Comparison of ENCODE assay signal across 7 mouse cellular contexts in genomic region chr15:77982195-77982939, GRCm38 (mm10). TPM values are rescaled to one million over a fixed set of nuclear protein-coding genes. Genes with fewer than 3 reads are reported as not detected.
DNase-seq lines count a peak whose midpoint lies in the region; ATAC-seq and TF ChIP-seq lines count a peak whose summit lies in the region.

No protein-coding gene starts in this region.

- TF ChIP-seq POLR2A in CH12.LX (IDR thresholded peaks at IDR 0.05; ENCODE audit: low read depth, low read length) = no peak

- DNase-seq in A20 (ENCODE audit: low read depth, low spot score) (peak; percentile 64), CH12.LX (ENCODE audit: extremely low read depth) (peak; percentile 68)
- DNase-seq in brain, embryonic 18.5 days (ENCODE audit: low read depth, low spot score) = peak; percentile 18
- DNase-seq in kidney, postnatal 4 days = peak; percentile 74
- peak; percentile 24 for DNase-seq in lung, postnatal 10 days
- peak; percentile 91 to 92 for DNase-seq in right cerebral cortex, adult 2 months (ENCODE audit: low spot score in 2 of 2)

- H3K4me3 ChIP-seq in CH12.LX (replicated peaks in 1 of 3; ENCODE audit: low read depth in 2 of 3, low read length in 2 of 3, poor library complexity in 1 of 3) = no peak overlapping the region
- H3K4me3 ChIP-seq in forebrain, embryonic 15.5 days = no peak overlapping the region

- no peaks in the 10 kb centered on the region for H3K79me2 ChIP-seq in CH12.LX (replicated peaks; ENCODE audit: control insufficient read depth, extremely low read depth, insufficient read depth, poor library complexity, severe bottlenecking)

- WGBS in forebrain, embryonic 15.5 days = 23% methylated on average over 18 of the region's 18 CpGs

- H3K9ac ChIP-seq in CH12.LX (ENCODE audit: insufficient read depth, low read depth) = no peak overlapping the region
- no peak overlapping the region for H3K9ac ChIP-seq in forebrain, embryonic 15.5 days (replicated peaks)

- H3K4me1 ChIP-seq in CH12.LX (ENCODE audit: control insufficient read depth in 1 of 2, insufficient read depth in 2 of 2) = no peaks in the 10 kb centered on the region
- peaks cover 8% of the 10 kb centered on the region; the same call in 1 of the 2 replicates for H3K4me1 ChIP-seq in forebrain, embryonic 15.5 days

- 0 out of 2 replicates have a peak, but pooled peaks have one; percentile 13 for ATAC-seq in forebrain, embryonic 15.5 days (replicated peaks)

- TF ChIP-seq RAD21 in CH12.LX (IDR thresholded peaks at IDR 0.05; ENCODE audit: low read depth, low read length) = peak; percentile 94

- H3K27ac ChIP-seq in CH12.LX (ENCODE audit: insufficient read depth, low read depth) = no peak overlapping the region
- H3K27ac ChIP-seq in forebrain, embryonic 15.5 days (replicated peaks) = no peak overlapping the region

- H3K4me2 ChIP-seq in CH12.LX (ENCODE audit: insufficient read depth, low read depth, poor library complexity, severe bottlenecking) = no peak overlapping the region
- no peak overlapping the region for H3K4me2 ChIP-seq in forebrain, embryonic 15.5 days (replicated peaks)

- dilution Hi-C loops in CH12.LX (cut with MboI; ENCODE audit: extremely low pct_ligation_motif_present, extremely low pct_unique_long_range_greater_than_20kb, low sequenced_read_pairs) = no loop called here

- TF ChIP-seq CTCF in CH12.LX (conservative IDR thresholded peaks at IDR 0.05 in 1 of 2, IDR thresholded peaks at IDR 0.05 in 1 of 2; ENCODE audit: low read depth in 2 of 2, low read length in 2 of 2) = peak; percentile 89 to 90

- TF ChIP-seq EP300 in CH12.LX (IDR thresholded peaks at IDR 0.05; ENCODE audit: low read length) = no peak

- H3K36me3 ChIP-seq in CH12.LX (replicated peaks in 1 of 2; ENCODE audit: control insufficient read depth in 1 of 2, insufficient read depth in 1 of 2, low read length in 1 of 2) = no peaks in the 10 kb centered on the region
- H3K36me3 ChIP-seq in forebrain, embryonic 15.5 days = no peaks in the 10 kb centered on the region

- in situ Hi-C loops in CH12.LX (cut with MboI; ENCODE audit: low pct_ligation_motif_present, low pct_unique_long_range_greater_than_20kb, low sequenced_read_pairs) = no loop called here

- H3K9me3 ChIP-seq in CH12.LX (replicated peaks; ENCODE audit: low read length) = no peaks in the 10 kb centered on the region
- H3K9me3 ChIP-seq in forebrain, embryonic 15.5 days = no peaks in the 10 kb centered on the region

- peaks cover 85% of the 10 kb centered on the region for H3K27me3 ChIP-seq in CH12.LX (replicated peaks)
- H3K27me3 ChIP-seq in forebrain, embryonic 15.5 days = 0 out of 2 replicates have a peak, but pooled peaks cover 2% of the 10 kb centered on the region

TF ChIP-seq in CH12.LX, 34 proteins besides CTCF, POLR2A, EP300 and RAD21:
- no peak for TF ChIP-seq TBP (conservative IDR thresholded peaks at IDR 0.05; ENCODE audit: low read depth, low read length)
- no peak for TF ChIP-seq NRF1 (IDR thresholded peaks at IDR 0.05; ENCODE audit: low read depth, low read length)
- TF ChIP-seq USF2 (conservative IDR thresholded peaks at IDR 0.05; ENCODE audit: low read depth, low read length) = no peak
- 0 out of 2 replicates have a peak, but pooled peaks have one; percentile 11 for TF ChIP-seq ELF1 (IDR thresholded peaks at IDR 0.05; ENCODE audit: low read depth, low read length)
- TF ChIP-seq ZC3H11A (IDR thresholded peaks at IDR 0.05; ENCODE audit: low read depth, low read length) = peak; percentile 59
- TF ChIP-seq JUND (conservative IDR thresholded peaks at IDR 0.05; ENCODE audit: low read depth, low read length) = no peak
- TF ChIP-seq MAX (IDR thresholded peaks at IDR 0.05; ENCODE audit: low read length) = no peak
- TF ChIP-seq ZKSCAN1 (IDR thresholded peaks at IDR 0.05; ENCODE audit: borderline replicate concordance, low read depth, low read length) = no peak
- TF ChIP-seq CHD2 (IDR thresholded peaks at IDR 0.05; ENCODE audit: low read length) = no peak
- TF ChIP-seq GABPA (IDR thresholded peaks at IDR 0.05; ENCODE audit: insufficient replicate concordance, low read depth, low read length) = no peak
- no peak for TF ChIP-seq MXI1 (IDR thresholded peaks at IDR 0.05; ENCODE audit: low read depth, low read length)
- TF ChIP-seq TCF12 (IDR thresholded peaks at IDR 0.05; ENCODE audit: low read depth, low read length) = no peak
- no peak for TF ChIP-seq HCFC1 (IDR thresholded peaks at IDR 0.05; ENCODE audit: low read depth, low read length)
- no peak for TF ChIP-seq JUN (IDR thresholded peaks at IDR 0.05; ENCODE audit: insufficient read depth, low read depth, low read length)
- no peak for TF ChIP-seq MAFK (IDR thresholded peaks at IDR 0.05; ENCODE audit: insufficient replicate concordance, low read length)
- TF ChIP-seq E2F4 (IDR thresholded peaks at IDR 0.05; ENCODE audit: insufficient replicate concordance, low read depth, low read length) = no peak
- TF ChIP-seq MYC (IDR thresholded peaks at IDR 0.05; ENCODE audit: low read depth, low read length) = no peak
- 0 out of 2 replicates have a peak, but pooled peaks have one; percentile 21 for TF ChIP-seq NELFE (IDR thresholded peaks at IDR 0.05; ENCODE audit: low read depth, low read length)
- no peak for TF ChIP-seq UBTF (IDR thresholded peaks at IDR 0.05; ENCODE audit: low read depth, low read length)
- TF ChIP-seq MAZ (IDR thresholded peaks at IDR 0.05; ENCODE audit: low read depth, low read length) = no peak
- TF ChIP-seq USF1 (IDR thresholded peaks at IDR 0.05; ENCODE audit: low read depth, low read length) = no peak
- no peak for TF ChIP-seq POLR2AphosphoS2 (IDR thresholded peaks at IDR 0.05; ENCODE audit: low read depth, low read length)
- peak; percentile 84 for TF ChIP-seq SMC3 (IDR thresholded peaks at IDR 0.05; ENCODE audit: low read depth, low read length)
- TF ChIP-seq ZNF384 (IDR thresholded peaks at IDR 0.05; ENCODE audit: low read depth, low read length) = no peak
- TF ChIP-seq CHD1 (IDR thresholded peaks at IDR 0.05; ENCODE audit: low read depth, low read length) = no peak

RNA-seq across cellular contexts. Expression of gene Eif3d, which starts 11.8 kb away (rescaled TPM):
- 344 and 352 TPM in 2 replicates for total RNA-seq in CH12.LX (2012; rRNA removed)
- 269 and 302 TPM in 2 replicates for total RNA-seq in CH12.LX (2014; rRNA removed)
- 406 and 493 TPM in 2 replicates for polyA plus RNA-seq in CH12.LX (2012; ENCODE audit: insufficient read length, low read depth)
- polyA plus RNA-seq in forebrain, embryonic 15.5 days (2015; fragmentation: Nextera tagmentation; extraction: Ambion mirVana) = 186 and 199 TPM in 2 replicates

RNA-seq across cellular contexts. Expression of gene Foxred2, which starts 25.8 kb away (rescaled TPM):
- 0.17 and 0.59 TPM in 2 replicates for total RNA-seq in CH12.LX (2012; rRNA removed)
- total RNA-seq in CH12.LX (2014; rRNA removed) = 0.39 and 0.41 TPM in 2 replicates
- polyA plus RNA-seq in CH12.LX (2012; ENCODE audit: insufficient read length, low read depth) = 0.18 and 0.43 TPM in 2 replicates
- 13.8 and 14.5 TPM in 2 replicates for polyA plus RNA-seq in forebrain, embryonic 15.5 days (2015; fragmentation: Nextera tagmentation; extraction: Ambion mirVana)

RNA-seq across cellular contexts. Expression of gene Txn2, which starts 53.6 kb away (rescaled TPM):
- total RNA-seq in CH12.LX (2012; rRNA removed) = 105 and 122 TPM in 2 replicates
- 16.8 and 22.4 TPM in 2 replicates for total RNA-seq in CH12.LX (2014; rRNA removed)
- 188 and 209 TPM in 2 replicates for polyA plus RNA-seq in CH12.LX (2012; ENCODE audit: insufficient read length, low read depth)
- polyA plus RNA-seq in forebrain, embryonic 15.5 days (2015; fragmentation: Nextera tagmentation; extraction: Ambion mirVana) = 230 and 238 TPM in 2 replicates

Comparison
In these comparisons a context has a peak if more than half of its experiments do, and no peak if none do; other contexts are left out.
1. DNase-seq: peak in every context shown above with its lines; median percentile 92 in right cerebral cortex, adult 2 months; 74 in kidney, postnatal 4 days; 68 in CH12.LX; 64 in A20; 24 in lung, postnatal 10 days; 18 in brain, embryonic 18.5 days.
2. RNA of gene Foxred2, which starts 25.8 kb away (polyA plus RNA-seq): 13.8 to 14.5 TPM in forebrain, embryonic 15.5 days; 0.18 to 0.43 TPM in CH12.LX; every median in the first group is over 10 times any median in the second.